Mouse (Mus musculus) liver, embryonic 16.5 days (tissue): ENCODE results near the gene Cyct. TPM values are rescaled to one million over a fixed set of nuclear protein-coding genes. Genes with fewer than 3 reads are reported as not detected.

Experiments used
- ATAC-seq: fragments of 200-750 bp; cut with Nextera tagmentation; 2 replicates; pipeline ENCODE4 v1.8.0; 2017; ENCODE audit warnings: low read depth, mild to moderate bottlenecking, moderate number of reproducible peaks, moderate library complexity
- H3K27ac ChIP-seq: fragments of 300-500 bp; sonication (generic); 2 replicates; pipeline ENCODE4 v1.5.1; 2014; ENCODE audit warnings: mild to moderate bottlenecking, low read length
- H3K27me3 ChIP-seq: fragments of 300-500 bp; sonication (generic); 2 replicates; pipeline ENCODE4 v1.6.1; 2014; ENCODE audit warnings: low read depth, low read length, mixed read lengths; ENCODE audit not compliant: control insufficient read depth, insufficient read depth
- H3K36me3 ChIP-seq: fragments of 300-500 bp; sonication (generic); 2 replicates; pipeline ENCODE4 v1.6.1; 2014; ENCODE audit warnings: mild to moderate bottlenecking; ENCODE audit not compliant: control insufficient read depth, insufficient read depth
- H3K4me1 ChIP-seq: fragments of 300-500 bp; sonication (generic); 2 replicates; pipeline ENCODE4 v1.6.1; 2014; ENCODE audit warnings: low read depth, low read length, mixed read lengths; ENCODE audit not compliant: control insufficient read depth
- H3K4me2 ChIP-seq: fragments of 300-500 bp; sonication (generic); 2 replicates; pipeline ENCODE4 v1.6.1; 2014; ENCODE audit warnings: low read depth, low read length, mixed read lengths
- H3K4me3 ChIP-seq: fragments of 300-500 bp; sonication (generic); 2 replicates; pipeline ENCODE4 v1.5.1; 2014; ENCODE audit warnings: low read depth, mild to moderate bottlenecking, low read length
- H3K9ac ChIP-seq: fragments of 300-500 bp; sonication (generic); 2 replicates; pipeline ENCODE4 v1.6.1; 2014; ENCODE audit warnings: low read depth, low read length
- H3K9me3 ChIP-seq: fragments of 300-500 bp; sonication (generic); replicated peaks from 2 replicates; pipeline ENCODE4 v1.6.1; 2016; ENCODE audit warnings: low read length; ENCODE audit not compliant: control insufficient read depth
- WGBS: fragments of 180-500 bp; shearing (Covaris S2); extraction: QIAGEN DNeasy Blood & Tissue Kit; methylation state at CpG from one replicate; pipeline ENCODE4 v1.1.7; 2014; ENCODE audit not compliant: insufficient replicate concordance; 5-methylcytosine and 5-hydroxymethylcytosine counted together
- polyA plus RNA-seq: library from polyadenylated mRNA; unstranded; fragments of >200 nt; fragmentation: Nextera tagmentation; extraction: Ambion mirVana; gene quantifications from 2 replicates; pipeline ENCODE4 v1.2.1, GENCODE M21; 2015

Gene Cyct
- polyA plus RNA-seq, 1 experiment from 2014 or later = not detected

DNA sequence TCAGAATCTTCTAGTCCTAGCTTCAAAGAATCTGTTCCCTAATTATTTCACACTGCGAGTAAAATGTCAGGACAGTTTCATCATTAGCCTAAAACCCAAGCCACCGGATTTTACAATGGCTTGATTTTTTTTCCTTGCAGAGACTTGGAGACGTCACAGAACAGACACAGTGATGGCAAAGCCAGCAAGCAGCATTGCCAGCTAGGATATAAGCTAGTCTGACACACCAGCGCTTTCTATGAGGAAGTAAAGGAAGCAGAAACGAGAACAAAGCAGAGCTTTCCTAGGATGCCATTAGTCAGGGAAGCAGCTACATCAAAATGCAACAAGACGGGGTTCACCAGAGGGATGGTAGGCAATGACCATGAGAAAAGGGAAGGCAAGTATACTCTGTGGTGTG lies 12.4 kb downstream of the Cyct start:
- no peak overlapping the region for H3K9ac ChIP-seq
- no peaks in the 10 kb centered on the region for H3K4me1 ChIP-seq
- H3K27ac ChIP-seq = no peak overlapping the region
- no peak overlapping the region for H3K4me3 ChIP-seq
- WGBS = 57% methylated on average over 6 of the region's 6 CpGs
- no peaks in the 10 kb centered on the region for H3K27me3 ChIP-seq
- H3K36me3 ChIP-seq = no peaks in the 10 kb centered on the region
- no peak overlapping the region for H3K4me2 ChIP-seq
- no peaks in the 10 kb centered on the region for H3K9me3 ChIP-seq
- no peak for ATAC-seq

GRCm38 (mm10) chr2:76342146-76342545 lies 18.1 kb downstream of the Cyct start:
- Histone ChIP-seq H3K4me3 (no peak overlapping the region), H3K36me3 (no peaks in the 10 kb centered on the region), H3K4me1 (no peaks in the 10 kb centered on the region), H3K9me3 (no peaks in the 10 kb centered on the region), H3K27ac (no peak overlapping the region), H3K9ac (no peak overlapping the region), H3K4me2 (no peak overlapping the region), H3K27me3 (peaks cover 6% of the 10 kb centered on the region)
- 74% methylated on average over 9 of the region's 9 CpGs for WGBS
- no peak for ATAC-seq

DNA sequence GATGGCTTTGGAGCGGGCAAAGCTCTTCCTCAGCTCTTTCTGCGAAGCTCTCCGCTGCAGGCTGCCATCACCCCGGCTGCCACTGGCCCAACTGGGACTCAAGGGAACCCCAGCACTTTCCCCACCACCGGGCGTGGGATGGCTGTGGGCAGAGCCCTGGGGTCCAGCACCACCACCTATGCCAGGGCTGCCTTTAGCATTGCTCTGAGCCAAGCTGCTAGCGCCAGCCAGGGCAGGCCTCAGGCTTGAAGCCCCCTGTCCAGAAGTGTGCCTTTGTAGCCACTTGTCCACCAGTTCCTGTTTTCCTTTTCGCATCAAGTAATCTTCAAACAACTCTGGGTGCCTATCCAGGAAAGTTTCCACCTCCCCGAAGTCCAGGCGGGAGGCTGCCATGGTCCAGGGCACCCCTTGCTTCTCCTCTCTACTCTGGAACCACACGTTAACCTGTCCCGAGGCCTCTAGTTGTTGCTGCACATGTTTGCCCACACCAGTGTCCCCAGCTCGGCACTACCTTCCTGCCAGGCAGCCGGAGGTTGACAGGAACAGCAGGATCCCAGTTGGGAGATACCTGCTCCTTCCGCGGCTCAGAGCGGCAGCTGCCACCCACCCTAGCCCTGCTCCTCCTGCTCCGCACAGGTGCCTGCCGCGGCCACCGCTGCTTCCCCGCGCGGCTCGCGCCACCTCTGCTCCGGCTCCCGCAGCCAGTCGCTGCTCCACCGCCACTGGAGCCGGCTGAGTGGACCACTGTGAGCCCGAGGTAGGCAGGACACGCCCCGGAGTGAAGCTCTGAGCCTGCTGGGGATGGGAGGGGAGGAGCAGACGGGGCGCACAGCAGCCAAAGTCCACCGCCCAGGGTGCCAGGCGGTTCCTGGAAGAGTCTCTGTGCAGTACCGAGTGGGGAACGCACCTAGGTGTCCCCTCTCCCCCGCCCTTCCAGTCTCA lies 21.8 kb downstream of the Cyct start, which contains the start of gene Pde11a:
TSS of gene Pde11a (minus strand) at position 560 of the 942 bp plus-strand sequence.
- WGBS = 14% methylated on average over 41 of the region's 41 CpGs
- Histone ChIP-seq H3K27ac (no peak within 1 kb of the TSS), H3K4me2 (peak within 1 kb of the TSS; percentile 61), H3K9ac (no peak within 1 kb of the TSS), H3K4me1 (no peaks in the 10 kb centered on the region), H3K9me3 (no peaks in the 10 kb centered on the region), H3K27me3 (peaks cover 6% of the 10 kb centered on the region), H3K36me3 (no peaks in the 10 kb centered on the region), H3K4me3 (peak within 1 kb of the TSS; percentile 44)
- ATAC-seq = peak; percentile 58; the same call in 1 of the 2 replicates

- no peak overlapping the region for H3K4me3 ChIP-seq
- no peak for ATAC-seq
- no peaks in the 10 kb centered on the region for H3K9me3 ChIP-seq
- peaks cover 6% of the 10 kb centered on the region for H3K27me3 ChIP-seq
- no peak overlapping the region for H3K27ac ChIP-seq
- WGBS = 54% methylated on average over 5 of the region's 5 CpGs
- H3K36me3 ChIP-seq = no peaks in the 10 kb centered on the region
- no peak overlapping the region for H3K9ac ChIP-seq
- no peaks in the 10 kb centered on the region for H3K4me1 ChIP-seq
- H3K4me2 ChIP-seq = no peak overlapping the region
Measured at GRCm38 (mm10) chr2:76334596-76334995, 25.7 kb downstream of the Cyct start.

DNA sequence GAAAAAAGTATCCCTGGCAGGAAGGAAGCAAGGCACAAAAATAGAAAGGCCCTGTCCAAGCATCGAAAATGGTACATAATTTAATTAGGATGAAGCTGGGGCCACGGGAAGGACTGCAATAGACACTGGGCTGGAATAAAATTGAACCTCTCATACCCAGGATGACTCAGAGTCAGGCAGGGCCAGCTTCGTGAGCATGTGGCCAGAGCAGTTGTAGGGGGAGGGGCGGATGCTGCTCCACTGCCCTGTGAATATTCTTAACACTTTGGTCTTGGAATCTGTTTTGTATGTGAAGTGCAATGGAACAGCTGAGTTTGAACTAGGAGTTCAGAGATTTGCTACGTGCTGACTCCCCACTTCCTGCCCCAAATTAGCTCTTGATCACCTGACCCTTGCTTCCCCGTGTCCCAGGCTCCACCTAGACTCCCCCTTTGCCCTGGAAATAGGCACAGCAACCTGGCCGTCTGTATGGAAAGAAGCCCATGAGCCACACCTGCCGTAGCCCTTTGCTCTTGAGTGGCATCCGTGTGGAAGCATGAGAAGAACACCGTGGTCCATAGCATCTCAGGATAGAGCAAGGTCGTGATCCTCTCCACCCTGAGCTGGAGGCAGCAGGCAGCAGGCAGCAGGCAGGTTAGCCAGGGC lies 28.0 kb downstream of the Cyct start:
- no peak overlapping the region for H3K4me2 ChIP-seq
- H3K9ac ChIP-seq = no peak overlapping the region
- no peak overlapping the region for H3K4me3 ChIP-seq
- no peaks in the 10 kb centered on the region for H3K27me3 ChIP-seq
- H3K27ac ChIP-seq = no peak overlapping the region
- no peaks in the 10 kb centered on the region for H3K9me3 ChIP-seq
- no peak for ATAC-seq
- 63% methylated on average over 11 of the region's 11 CpGs for WGBS
- H3K4me1 ChIP-seq = no peaks in the 10 kb centered on the region
- no peaks in the 10 kb centered on the region for H3K36me3 ChIP-seq

DNA sequence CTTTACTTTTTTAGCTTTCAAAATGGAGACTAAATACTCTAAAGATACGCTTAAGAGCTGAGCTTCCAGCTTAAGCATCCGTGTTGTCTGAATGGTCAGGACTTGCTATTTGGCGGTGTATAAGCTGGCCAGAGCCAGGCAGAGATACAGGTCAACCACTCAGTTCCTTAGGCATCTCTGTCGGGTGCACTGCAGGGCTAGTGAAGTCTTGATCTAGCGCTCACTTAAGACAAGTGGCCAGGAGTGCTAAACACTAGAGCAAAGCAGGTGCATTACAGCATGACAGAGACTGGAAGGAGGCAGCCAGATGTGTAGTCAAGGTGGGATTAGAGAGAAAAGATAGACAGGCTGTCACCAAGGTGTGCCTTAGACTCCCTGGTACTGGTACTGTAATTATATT lies 30.2 kb downstream of the Cyct start:
- no peaks in the 10 kb centered on the region for H3K9me3 ChIP-seq
- no peak overlapping the region for H3K4me2 ChIP-seq
- H3K9ac ChIP-seq = no peak overlapping the region
- H3K4me3 ChIP-seq = no peak overlapping the region
- no peaks in the 10 kb centered on the region for H3K36me3 ChIP-seq
- no peaks in the 10 kb centered on the region for H3K27me3 ChIP-seq
- ATAC-seq = no peak
- H3K4me1 ChIP-seq = no peaks in the 10 kb centered on the region
- 69% methylated on average over 5 of the region's 5 CpGs for WGBS
- H3K27ac ChIP-seq = no peak overlapping the region

- no peak for ATAC-seq
- Histone ChIP-seq H3K36me3 (no peaks in the 10 kb centered on the region), H3K4me2 (no peak overlapping the region), H3K27ac (no peak overlapping the region), H3K4me1 (no peaks in the 10 kb centered on the region), H3K27me3 (no peaks in the 10 kb centered on the region), H3K9me3 (no peaks in the 10 kb centered on the region), H3K9ac (no peak overlapping the region), H3K4me3 (no peak overlapping the region)
- 73% methylated on average over 3 of the region's 3 CpGs for WGBS
Measured at GRCm38 (mm10) chr2:76326161-76326560, 34.1 kb downstream of the Cyct start.

DNA sequence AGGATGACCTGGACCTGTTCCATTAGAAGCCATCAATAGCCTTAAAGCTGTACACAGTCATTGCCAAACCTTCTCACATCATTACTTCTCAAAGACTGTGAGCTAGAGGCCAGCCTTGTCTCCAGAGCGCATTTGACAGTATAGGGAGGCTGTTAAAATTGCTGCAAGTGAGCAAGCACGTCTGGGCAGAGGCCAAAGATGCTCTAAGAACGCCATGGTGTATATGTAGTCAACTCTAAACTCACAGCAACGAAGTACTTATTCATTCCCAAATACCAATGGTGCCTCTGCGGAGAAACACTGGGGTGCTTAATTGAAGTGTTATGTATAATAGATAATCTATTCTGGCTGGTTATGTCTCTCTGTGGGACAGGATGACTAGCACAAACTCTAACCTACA lies 35.8 kb downstream of the Cyct start:
- no peaks in the 10 kb centered on the region for H3K27me3 ChIP-seq

More for the DNA sequence above, 35.8 kb downstream of the Cyct start:
- no peak for ATAC-seq
- Histone ChIP-seq H3K4me1 (no peaks in the 10 kb centered on the region; the same call in 1 of the 2 replicates), H3K4me2 (no peak overlapping the region), H3K9ac (no peak overlapping the region), H3K27ac (no peak overlapping the region), H3K4me3 (no peak overlapping the region), H3K36me3 (no peaks in the 10 kb centered on the region), H3K9me3 (no peaks in the 10 kb centered on the region)
- WGBS = 71% methylated on average over 5 of the region's 5 CpGs
